Mouse (Mus musculus): ENCODE data around the gene Camk1d.

The Camk1d gene

DNA sequence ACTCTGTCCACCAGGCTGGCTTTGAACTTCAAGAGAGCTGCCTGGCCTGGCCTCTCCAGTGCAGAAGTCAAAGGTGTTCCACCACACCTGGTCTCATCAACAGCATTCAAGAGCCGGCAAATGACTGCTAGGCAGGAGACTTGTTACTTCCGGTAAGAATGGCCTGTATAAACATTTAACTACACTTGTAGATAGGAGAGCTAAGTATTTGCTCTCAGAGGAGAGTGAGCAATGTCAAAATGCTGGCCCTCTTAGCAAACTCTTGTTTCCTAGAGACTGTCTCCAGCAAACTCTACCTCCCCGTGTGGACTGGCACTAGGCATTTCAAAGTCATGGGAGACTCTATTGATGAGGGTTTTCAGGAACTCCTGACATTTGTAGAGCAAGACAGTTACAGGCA lies 56.3 kb downstream of the Camk1d start:
- no peak for DNase-seq

DNA sequence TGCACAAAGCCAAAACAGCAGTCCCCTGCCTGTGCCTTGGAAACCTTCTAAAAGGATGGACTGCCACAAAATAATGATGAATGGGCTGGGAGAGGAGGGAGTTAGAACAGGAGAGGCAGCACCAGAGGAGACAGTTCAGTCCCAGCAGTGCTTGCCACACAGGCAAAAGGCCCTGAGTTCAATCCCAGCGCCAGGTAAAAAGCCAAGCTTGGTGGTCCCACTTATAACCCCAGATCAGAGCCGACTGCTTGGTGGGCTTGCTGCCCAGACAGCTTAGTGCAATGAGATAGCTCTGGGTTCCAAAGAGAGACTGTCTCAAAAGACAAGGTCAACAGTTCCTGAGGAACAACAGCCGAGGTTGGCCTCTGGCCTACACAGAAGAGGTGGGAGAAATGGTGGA lies 58.0 kb downstream of the Camk1d start:
- no peak for DNase-seq

DNA sequence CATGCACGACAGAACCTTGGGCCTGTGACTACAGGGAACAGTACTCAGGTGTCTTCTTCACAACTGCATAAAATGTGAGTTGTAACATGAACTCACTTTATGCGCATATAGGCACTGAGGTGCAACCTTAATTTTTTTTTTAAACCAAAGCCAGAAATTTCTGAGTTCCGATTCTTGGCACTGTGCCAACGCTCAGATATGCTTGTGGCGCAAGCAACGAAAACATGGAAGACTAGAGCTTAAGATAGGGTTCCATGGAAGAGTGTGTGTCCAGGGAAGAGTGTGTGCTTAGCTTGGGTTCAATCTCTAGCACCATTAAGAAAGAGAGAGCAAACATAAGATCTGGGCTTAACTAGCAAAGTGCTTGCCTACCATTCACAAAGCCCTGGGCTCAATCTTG lies 62.2 kb downstream of the Camk1d start:
- DNase-seq, result no peak

DNA sequence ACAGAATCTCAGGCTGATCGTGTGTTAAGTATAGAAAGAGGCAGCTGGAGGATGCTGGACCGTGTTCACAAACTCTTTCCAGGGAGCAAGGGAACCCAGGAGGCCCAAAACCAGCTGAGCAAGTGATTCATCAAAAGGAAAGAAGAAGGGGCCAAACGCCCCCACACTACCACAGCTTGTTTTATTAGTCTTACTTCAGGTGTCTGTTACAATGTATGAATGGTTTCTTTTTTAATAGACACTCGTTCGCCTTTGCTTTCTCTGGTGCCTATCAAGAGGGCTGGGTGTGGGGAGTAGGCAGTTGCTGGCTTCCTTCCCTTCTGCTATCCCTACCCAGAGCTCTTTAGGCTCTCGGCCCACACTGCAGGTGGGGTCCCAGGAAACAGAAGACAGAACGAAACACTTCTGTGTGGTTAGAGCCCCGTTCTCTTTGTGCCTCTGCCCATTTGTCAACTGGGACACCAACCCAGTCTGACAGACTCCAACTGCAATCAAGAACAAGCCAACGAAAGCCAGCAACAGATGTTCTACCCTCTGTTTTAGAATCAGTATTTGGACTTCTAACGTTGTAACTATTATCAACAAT lies 62.9 kb downstream of the Camk1d start:
- DNase-seq, result no peak

DNA sequence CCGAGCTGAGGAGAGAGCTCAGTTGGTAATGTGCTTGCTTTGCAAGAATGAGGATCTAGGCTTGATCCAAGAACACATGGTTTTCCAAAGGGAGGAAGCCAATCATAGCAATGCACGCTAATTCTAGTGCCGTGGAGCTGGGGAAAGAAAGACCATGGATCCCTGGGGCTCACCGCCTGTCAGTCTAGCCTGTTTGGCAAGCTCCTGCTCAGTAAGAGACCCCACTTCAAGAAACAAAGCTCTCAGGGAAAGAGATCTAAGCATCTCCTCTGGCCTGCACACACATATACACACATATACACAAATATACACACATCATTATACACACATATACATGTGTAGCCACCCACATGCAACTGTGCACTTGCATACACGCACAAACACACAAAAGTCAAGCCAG lies 65.1 kb downstream of the Camk1d start:
- DNase-seq, result no peak

DNA sequence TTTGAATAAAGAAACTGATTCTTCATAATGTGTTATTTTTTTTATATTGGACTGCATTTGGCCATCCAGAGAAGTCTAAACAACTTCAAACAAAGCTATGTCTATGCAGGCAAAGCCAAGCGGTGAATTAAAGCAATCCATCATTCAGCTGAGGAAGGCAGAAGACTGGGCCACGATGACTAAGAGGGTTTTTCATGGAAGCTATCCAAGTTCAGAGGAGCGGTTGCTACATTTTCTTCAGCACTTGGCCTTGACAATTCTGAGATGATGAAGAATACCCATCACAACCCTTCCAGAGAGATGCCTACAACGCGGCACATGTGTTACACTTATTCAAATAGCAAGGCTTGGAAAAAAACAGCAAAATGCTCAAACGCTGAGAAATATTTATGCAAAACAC lies 65.6 kb downstream of the Camk1d start:
- no peak for DNase-seq

DNA sequence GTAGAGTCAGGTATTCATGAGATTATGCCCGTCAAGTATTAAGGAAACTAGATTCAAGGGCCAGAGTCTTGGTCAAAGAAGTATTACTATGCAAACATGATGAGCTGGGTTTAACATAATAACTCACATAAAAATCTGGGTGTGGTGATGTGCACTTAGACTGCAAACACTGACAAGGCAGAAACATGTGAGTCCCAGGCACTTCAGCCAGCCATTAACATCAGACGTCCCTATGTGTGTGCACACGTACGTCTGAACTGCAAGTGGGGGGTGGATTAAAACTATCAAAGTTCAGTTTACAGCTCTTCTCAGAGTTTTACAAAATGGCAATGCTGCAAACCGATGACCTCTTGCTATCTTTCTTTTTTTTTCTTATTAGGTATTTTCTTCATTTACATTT lies 68.0 kb downstream of the Camk1d start:
- no peak for DNase-seq

- no peak for DNase-seq
Observed at GRCm38 (mm10) chr2:5645584-5645983, 68.7 kb downstream of the Camk1d start.

DNA sequence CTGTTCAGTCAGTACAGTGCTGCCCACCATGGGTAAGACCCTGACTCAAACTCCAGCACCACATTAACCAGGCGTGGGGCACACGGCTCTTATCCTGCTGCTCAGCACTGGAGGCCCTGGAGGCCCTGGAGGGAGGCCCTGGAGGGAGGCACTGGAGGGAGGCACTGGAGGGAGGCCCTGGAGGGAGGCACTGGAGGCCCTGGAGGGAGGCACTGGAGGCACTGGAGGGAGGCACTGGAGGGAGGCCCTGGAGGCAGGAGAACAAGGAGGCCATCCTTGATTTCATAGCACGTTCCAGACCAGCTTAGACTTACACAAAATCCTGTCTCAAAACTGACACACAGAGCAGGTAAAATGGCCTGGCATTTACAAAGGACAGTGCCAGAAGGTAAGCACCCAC lies 70.4 kb downstream of the Camk1d start:
- no peak for DNase-seq

DNA sequence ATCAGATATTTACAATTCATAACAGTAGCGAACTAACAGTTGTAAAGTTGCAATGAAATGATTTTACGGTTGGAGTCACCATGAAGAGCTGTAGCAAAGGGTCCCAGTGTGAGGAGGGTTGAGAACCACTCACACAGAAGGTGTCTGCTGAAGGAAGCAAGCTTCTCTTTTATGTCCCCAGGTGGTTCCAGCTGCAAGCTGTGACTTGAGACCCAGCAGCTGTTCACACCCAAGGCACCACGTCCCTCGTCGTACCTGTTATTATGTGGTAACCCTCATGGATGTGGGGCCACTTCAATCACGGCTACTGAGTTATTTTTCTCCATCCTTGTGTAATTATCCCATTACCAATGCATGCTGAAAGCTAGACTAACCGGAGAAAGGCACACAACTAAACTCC lies 71.1 kb downstream of the Camk1d start:
- DNase-seq, result no peak

GRCm38 (mm10) chr2:5642624-5643023 lies 71.7 kb downstream of the Camk1d start:
- DNase-seq, result no peak

GRCm38 (mm10) chr2:5641678-5642077 lies 72.6 kb downstream of the Camk1d start:
- no peak for DNase-seq

GRCm38 (mm10) chr2:5640586-5640985 lies 73.7 kb downstream of the Camk1d start:
- DNase-seq, result no peak

- DNase-seq, result peak; percentile 34 to 52
Observed at GRCm38 (mm10) chr2:5636801-5637742, 77.2 kb downstream of the Camk1d start.

DNA sequence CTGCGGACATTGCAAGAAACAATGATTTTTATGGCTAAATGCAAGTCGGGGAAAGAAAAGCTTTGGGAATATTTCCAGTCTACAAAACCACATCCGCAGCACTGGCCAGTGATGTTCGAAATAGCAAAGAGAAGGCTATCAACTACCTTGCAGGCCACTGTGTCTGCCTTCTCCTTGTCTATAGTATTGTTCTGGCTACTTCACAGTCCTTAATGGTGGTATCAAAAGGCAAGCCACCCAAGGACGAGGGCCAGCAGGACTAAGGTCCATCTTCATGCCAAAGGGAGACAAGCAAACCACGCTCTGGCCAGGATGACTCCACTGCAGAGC lies 82.0 kb downstream of the Camk1d start:
- DNase-seq, result no peak

GRCm38 (mm10) chr2:5631676-5632354 lies 82.5 kb downstream of the Camk1d start:
- DNase-seq, result no peak

- DNase-seq, result no peak
Observed at GRCm38 (mm10) chr2:5630710-5631109, 83.6 kb downstream of the Camk1d start.

GRCm38 (mm10) chr2:5624379-5624778 lies 89.9 kb downstream of the Camk1d start:
- no peak for DNase-seq

DNA sequence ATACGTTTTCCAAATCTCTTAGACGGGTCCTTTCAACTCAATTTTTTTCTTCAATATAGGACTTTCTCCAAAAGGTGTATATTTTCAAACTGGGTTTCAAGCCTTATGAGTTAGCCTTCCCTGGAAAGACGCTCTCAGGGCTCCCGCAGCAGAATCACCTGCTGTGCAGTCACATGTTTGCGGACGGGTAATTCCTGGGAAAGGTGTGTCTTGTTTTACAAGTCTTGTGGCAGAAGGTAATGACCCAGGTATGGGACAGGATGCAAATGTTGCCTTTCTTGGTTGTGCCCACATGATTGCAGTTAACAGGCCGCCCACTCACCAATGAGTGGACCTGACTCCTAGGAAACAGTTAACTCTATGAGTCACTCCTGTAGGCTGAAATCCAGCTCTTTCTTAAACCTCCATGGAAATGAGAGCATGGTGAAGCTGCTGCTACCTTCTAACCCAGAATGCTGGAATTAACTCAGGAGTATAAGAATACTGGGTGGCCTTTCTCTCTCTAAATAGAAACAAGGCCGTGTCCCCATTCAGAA lies 95.9 kb downstream of the Camk1d start:
- DNase-seq, result no peak

- DNase-seq, result peak in 1 of 2 experiments; percentile 41
Observed at GRCm38 (mm10) chr2:5614896-5615295, 99.4 kb downstream of the Camk1d start.

DNA sequence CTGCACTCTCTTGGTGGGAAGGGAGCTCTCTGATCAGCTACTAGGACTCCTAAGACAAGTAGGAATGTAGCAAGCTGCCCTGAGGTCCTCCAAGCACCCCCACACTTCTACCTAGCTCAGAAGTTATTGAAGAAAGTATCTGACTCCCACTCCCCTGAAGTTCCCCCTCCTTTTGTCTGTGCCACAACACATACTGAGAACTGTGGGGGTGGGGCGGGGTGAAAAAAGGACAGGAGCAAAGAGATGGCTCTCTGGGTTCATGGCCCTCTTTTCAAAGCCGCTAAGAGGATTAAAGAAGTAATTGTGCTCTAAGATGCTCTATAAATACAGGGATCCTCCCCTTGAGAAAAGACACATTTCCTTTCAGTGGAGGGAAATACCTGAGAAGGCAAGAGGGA lies 100.0 kb downstream of the Camk1d start:
- no peak for DNase-seq

DNA sequence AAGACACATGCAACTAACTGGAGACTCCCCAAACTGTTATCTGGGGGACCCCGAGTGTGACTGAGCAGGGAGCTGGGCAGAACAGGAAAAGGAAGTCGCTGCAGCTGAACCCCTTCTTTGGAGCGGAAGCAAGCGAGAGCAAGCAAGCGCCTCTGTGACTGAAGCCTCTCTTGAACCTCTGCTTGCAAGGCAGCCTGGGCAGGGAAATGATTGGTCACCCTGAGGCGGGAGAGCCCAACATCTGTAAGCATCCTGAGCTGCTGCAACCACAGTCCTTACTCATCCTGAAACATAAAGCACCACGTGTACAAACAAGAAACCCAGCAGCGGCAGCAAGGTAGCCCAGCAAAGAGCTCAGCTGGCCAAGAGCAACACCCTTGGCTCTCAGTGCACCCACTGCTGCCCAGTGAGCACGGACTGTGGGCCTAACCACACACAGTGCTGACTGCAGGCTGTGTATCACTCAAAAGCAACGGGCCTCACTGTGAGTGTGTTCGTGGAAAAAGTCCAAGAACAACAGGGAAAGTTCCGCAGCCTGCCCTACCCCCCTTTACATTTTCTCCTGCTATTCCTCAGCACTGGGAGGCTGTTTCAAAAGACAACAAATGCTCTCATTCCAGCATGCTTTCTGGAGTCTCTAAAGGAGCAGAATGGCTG lies 100.5 kb downstream of the Camk1d start:
- DNase-seq, result no peak

DNA sequence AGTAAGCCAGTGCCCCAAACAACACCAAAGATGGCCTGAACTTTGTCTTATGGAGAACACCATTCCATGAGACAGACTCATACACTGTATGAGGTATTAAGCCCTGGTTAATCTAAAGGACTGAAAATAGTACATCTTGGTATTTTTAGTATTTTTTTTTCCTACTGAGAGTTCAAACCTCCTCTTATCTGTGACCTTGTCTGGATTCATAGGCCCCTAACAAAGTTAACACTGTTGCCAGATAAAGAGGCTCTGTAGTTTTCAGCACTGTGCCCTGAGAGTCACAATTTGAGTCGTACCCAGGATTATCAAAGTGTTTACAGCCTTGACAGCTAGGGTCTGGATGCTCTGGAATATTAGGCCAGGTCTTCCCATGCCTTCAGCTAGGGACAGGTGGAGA lies 102.7 kb downstream of the Camk1d start:
- DNase-seq, result no peak

Data from cerebellum, postnatal 25 days (tissue).